Mouse (Mus musculus): ENCODE data around the gene Pdk2.

- TF ChIP-seq CTCF (IDR thresholded peaks at IDR 0.05; ENCODE audit: borderline replicate concordance, insufficient read depth, low read length) (no peak), POLR2A (IDR thresholded peaks at IDR 0.05; ENCODE audit: low read depth, low read length) (no peak)
These were observed 43.6 kb downstream of the Pdk2 start for GRCm38 (mm10) chr11:94997596-94997995.
